Mouse (Mus musculus) erythroblast, embryonic 14.5 days (primary cell): ENCODE measurements around the gene S100a5. TPM values are rescaled to one million over a fixed set of nuclear protein-coding genes. Genes with fewer than 3 reads are reported as not detected.

Source experiments
- H3K27me3 ChIP-seq: 2 replicates; pipeline ENCODE4 v1.6.1; 2012; ENCODE audit warnings: inconsistent platforms; ENCODE audit not compliant: control insufficient read depth
- H3K36me3 ChIP-seq: 2 replicates; pipeline ENCODE4 v1.6.1; 2012; ENCODE audit warnings: mild to moderate bottlenecking, inconsistent platforms; ENCODE audit not compliant: control insufficient read depth
- H3K4me1 ChIP-seq: 2 replicates; pipeline ENCODE4 v1.6.1; 2012; ENCODE audit warnings: inconsistent platforms; ENCODE audit not compliant: control insufficient read depth
- H3K4me3 ChIP-seq: replicated peaks from 2 replicates; pipeline ENCODE3; 2012; ENCODE audit warnings: moderate library complexity, mild to moderate bottlenecking, inconsistent platforms
- H3K9me3 ChIP-seq: 2 replicates; pipeline ENCODE4 v1.6.1; 2012; ENCODE audit warnings: low read length, inconsistent platforms, mixed read lengths; ENCODE audit not compliant: control insufficient read depth
- GATA1 ChIP-seq: IDR thresholded peaks from 2 replicates; pipeline ENCODE4 v1.6.1; 2012; ENCODE audit warnings: low read length, inconsistent platforms, mixed read lengths
- TAL1 ChIP-seq: IDR thresholded peaks from 3 replicates; pipeline ENCODE4 v1.6.1; 2012; ENCODE audit warnings: low read length, inconsistent platforms, mixed read lengths
- polyA plus RNA-seq: library from polyadenylated mRNA; stranded (reverse); fragments of >175 nt; gene quantifications from 2 replicates; pipeline ENCODE4 v1.2.3, GENCODE M21; 2012

The S100a5 gene
- polyA plus RNA-seq, 1 experiment = not detected

- no peaks in the 10 kb centered on the region for H3K9me3 ChIP-seq
- H3K27me3 ChIP-seq = no peaks in the 10 kb centered on the region
- no peak overlapping the region for H3K4me3 ChIP-seq
- H3K36me3 ChIP-seq = no peaks in the 10 kb centered on the region
- H3K4me1 ChIP-seq = no peaks in the 10 kb centered on the region
- TF ChIP-seq TAL1 (no peak), GATA1 (no peak)
These were observed 19.0 kb downstream of the S100a5 start for GRCm38 (mm10) chr3:90627366-90627765.

GRCm38 (mm10) chr3:90627807-90628206, 19.5 kb downstream of the S100a5 start:
- H3K4me3 ChIP-seq = no peak overlapping the region
- no peaks in the 10 kb centered on the region for H3K36me3 ChIP-seq
- H3K9me3 ChIP-seq = no peaks in the 10 kb centered on the region
- TF ChIP-seq GATA1 (no peak), TAL1 (no peak)
- no peaks in the 10 kb centered on the region for H3K27me3 ChIP-seq
- H3K4me1 ChIP-seq = no peaks in the 10 kb centered on the region

- Histone ChIP-seq H3K27me3 (no peaks in the 10 kb centered on the region), H3K4me1 (no peaks in the 10 kb centered on the region), H3K9me3 (no peaks in the 10 kb centered on the region), H3K4me3 (no peak overlapping the region), H3K36me3 (no peaks in the 10 kb centered on the region)
- TF ChIP-seq TAL1 (no peak), GATA1 (no peak)
These were observed 21.0 kb downstream of the S100a5 start for GRCm38 (mm10) chr3:90629298-90629697.

GRCm38 (mm10) chr3:90631984-90632383, 23.7 kb downstream of the S100a5 start:
- no peaks in the 10 kb centered on the region for H3K36me3 ChIP-seq
- H3K9me3 ChIP-seq = no peaks in the 10 kb centered on the region
- TF ChIP-seq GATA1 (no peak), TAL1 (no peak)
- no peaks in the 10 kb centered on the region for H3K4me1 ChIP-seq
- no peak overlapping the region for H3K4me3 ChIP-seq
- H3K27me3 ChIP-seq = no peaks in the 10 kb centered on the region

- Histone ChIP-seq H3K4me1 (no peaks in the 10 kb centered on the region), H3K36me3 (no peaks in the 10 kb centered on the region), H3K4me3 (no peak overlapping the region), H3K27me3 (no peaks in the 10 kb centered on the region), H3K9me3 (no peaks in the 10 kb centered on the region)
- TF ChIP-seq TAL1 (no peak), GATA1 (no peak)
These were observed 30.4 kb downstream of the S100a5 start for GRCm38 (mm10) chr3:90638511-90639275.

- Histone ChIP-seq H3K36me3 (no peaks in the 10 kb centered on the region), H3K27me3 (no peaks in the 10 kb centered on the region), H3K4me3 (no peak overlapping the region), H3K9me3 (no peaks in the 10 kb centered on the region), H3K4me1 (no peaks in the 10 kb centered on the region)
- TF ChIP-seq TAL1 (no peak), GATA1 (no peak)
These were observed 31.3 kb downstream of the S100a5 start for GRCm38 (mm10) chr3:90639511-90640154.

GRCm38 (mm10) chr3:90640981-90641380, 32.7 kb downstream of the S100a5 start:
- H3K9me3 ChIP-seq = no peaks in the 10 kb centered on the region
- no peaks in the 10 kb centered on the region for H3K36me3 ChIP-seq
- TF ChIP-seq TAL1 (no peak), GATA1 (no peak)
- H3K4me3 ChIP-seq = no peak overlapping the region
- no peaks in the 10 kb centered on the region for H3K27me3 ChIP-seq
- no peaks in the 10 kb centered on the region for H3K4me1 ChIP-seq

- TF ChIP-seq TAL1 (no peak), GATA1 (no peak)
- no peaks in the 10 kb centered on the region for H3K9me3 ChIP-seq
- H3K4me1 ChIP-seq = no peaks in the 10 kb centered on the region
- H3K27me3 ChIP-seq = no peaks in the 10 kb centered on the region
- H3K36me3 ChIP-seq = no peaks in the 10 kb centered on the region
- H3K4me3 ChIP-seq = no peak overlapping the region
These were observed 35.9 kb downstream of the S100a5 start for GRCm38 (mm10) chr3:90644220-90644619.

- no peaks in the 10 kb centered on the region for H3K27me3 ChIP-seq
- no peaks in the 10 kb centered on the region for H3K9me3 ChIP-seq
- H3K4me3 ChIP-seq = no peak overlapping the region
- TF ChIP-seq TAL1 (no peak), GATA1 (no peak)
- H3K4me1 ChIP-seq = no peaks in the 10 kb centered on the region
- H3K36me3 ChIP-seq = no peaks in the 10 kb centered on the region
These were observed 39.0 kb downstream of the S100a5 start for GRCm38 (mm10) chr3:90647291-90647690.
